Mouse (Mus musculus) thymus, adult 18-20 months (tissue): Measurements from ENCODE around the gene Lman1l.
A peak's percentile ranks its signal among the peaks of the same experiment; 100 is the strongest.

ENCODE experiments used
- DNase-seq, 2 experiments: peaks; one replicate each; pipeline ENCODE4 v3.0.0; 2022; ENCODE audit warnings: mixed read lengths in 2 of 2

Lman1l gene

DNA sequence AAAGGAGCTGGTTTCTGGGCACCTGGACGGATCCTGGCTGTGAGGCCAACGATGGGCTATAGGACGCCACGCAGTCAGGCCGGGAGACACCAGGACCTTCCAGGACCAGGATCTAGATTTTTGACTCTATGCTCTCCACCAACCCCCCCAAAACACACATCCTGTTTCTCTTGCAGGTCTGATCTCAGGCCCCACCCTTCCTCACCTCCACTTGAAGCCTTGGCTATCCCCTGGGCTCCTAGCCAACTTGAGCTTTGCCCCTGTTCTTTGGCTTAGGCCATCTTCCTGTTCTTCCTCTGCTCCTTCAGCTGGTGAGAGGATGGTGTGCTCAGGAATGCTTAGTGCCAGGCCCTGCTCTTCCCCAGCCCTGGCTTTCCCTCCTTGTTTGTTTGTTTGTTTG lies at the start of gene Lman1l:
Lman1l (minus strand) TSS at position 101 of the 400 bp plus-strand sequence.
- no peak for DNase-seq

DNA sequence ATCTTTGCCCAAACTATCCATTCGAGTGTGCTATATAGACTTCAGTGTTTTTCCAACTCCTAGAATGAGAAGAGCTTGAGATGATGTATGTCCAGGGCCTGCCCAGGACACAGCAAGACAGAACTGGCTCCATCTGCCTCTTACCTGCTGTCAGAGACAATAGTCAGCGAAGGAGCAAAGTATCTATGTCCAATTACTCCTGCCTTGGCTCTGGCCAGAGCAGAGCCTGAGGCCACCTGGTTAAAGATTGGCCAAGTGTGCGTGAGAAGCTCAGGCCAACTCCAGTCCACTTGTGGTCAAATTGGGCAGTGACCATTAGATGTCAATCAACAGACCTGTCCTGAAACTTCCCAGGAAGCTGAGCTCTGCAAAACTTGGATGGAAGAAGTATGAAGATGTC lies 49.0 kb upstream of the Lman1l start:
- DNase-seq = no peak

DNA sequence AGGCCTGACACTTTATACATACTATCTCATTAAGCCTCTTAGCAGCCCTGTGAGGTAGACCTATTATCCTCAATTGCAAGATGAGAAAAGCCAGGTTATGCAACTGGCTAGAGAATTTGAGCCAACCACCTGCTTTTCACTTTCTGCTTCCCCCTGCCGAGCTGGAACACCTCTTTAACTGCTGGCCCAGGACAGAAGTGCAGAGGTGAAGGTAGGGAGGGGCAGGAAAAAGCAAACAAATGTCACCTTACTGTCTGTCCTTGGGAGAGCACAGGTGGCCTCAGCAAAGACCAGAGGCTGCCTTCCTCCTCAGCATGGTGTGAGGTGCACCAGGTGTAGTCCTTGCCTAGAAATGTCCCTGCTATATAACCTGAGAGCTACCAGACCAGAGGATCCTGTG lies 47.7 kb upstream of the Lman1l start:
- no peak for DNase-seq

DNA sequence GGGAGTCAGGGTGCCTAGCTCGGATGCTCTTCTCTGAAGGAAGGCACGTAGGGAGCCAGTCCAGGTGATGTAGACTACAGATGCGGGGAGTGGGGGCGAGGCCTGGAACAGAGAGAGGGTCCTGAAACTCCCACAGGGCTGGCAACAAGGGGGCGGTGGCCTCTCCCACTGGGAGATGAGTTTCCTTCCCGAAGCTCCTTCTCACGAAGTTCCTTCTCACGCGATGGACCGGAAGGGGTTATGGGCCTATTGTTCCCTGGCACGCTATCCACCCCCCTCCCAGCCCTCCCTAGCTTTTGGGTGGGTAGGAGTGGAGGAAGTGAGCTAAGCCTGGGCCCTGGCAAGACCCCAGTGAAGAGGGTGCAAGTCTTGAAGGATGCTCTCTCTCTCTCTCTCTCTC lies 47.2 kb upstream of the Lman1l start:
- DNase-seq = no peak

DNA sequence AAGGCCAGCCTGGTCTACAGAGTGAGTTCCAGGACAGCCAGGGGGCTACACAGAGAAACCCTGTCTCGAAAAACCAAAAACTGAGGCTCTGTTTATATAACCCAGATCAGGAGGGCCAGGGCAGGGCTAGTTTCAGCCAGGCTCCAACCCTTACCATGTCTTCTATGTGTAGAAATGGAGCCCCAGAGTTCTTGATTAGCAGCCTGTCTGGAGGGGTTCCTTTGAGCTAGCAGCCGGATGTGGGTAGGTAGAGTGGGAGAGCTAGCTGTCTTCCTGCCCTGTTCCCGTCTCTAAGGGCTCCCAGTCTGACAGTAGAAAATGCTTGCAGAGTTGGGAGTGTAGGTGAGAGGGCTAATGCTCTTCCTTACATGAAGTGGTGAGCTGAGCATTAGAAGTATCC lies 46.6 kb upstream of the Lman1l start:
- no peak for DNase-seq

DNA sequence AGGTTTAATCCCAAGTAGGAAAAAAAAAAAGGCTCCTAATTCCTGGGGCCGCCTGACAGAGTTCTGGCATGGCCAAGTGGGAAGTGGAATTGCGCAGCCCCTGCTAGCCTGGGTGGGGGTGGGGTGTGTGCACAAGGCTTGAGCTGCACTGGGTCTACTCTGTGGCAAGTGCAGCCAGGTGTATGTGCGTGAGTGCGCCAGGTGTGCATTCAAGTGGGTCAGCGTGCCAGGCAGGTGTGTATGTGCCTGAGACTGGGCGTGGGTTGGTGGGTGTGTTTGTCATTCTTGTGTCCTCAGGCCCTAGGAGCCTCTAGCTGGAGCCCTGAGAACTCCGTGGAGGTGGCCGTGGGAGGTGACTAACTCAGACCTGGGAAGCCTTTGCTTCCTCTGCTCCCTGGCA lies 46.0 kb upstream of the Lman1l start:
- DNase-seq = peak in 1 of 2 experiments; percentile 30

DNA sequence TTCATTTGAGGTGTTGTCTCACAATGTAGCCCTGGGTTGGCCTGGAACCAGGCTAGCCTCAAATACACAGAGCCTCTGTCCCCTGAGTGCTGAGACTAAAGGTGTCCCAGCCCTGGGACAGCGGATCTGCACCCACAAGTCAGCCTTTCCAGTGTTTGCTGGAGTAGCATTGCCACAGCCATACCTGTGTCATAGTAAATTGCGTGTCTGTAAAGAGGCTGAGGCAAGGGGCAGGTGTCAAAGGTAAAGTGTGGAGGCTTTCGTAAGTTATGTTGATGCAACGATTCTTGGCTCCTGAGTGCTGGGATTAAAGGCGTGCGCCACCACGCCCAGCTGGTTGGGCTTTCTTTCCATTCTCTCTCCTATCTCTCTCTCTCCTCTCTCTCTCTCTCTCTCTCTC lies 44.0 kb upstream of the Lman1l start:
- no peak for DNase-seq

DNA sequence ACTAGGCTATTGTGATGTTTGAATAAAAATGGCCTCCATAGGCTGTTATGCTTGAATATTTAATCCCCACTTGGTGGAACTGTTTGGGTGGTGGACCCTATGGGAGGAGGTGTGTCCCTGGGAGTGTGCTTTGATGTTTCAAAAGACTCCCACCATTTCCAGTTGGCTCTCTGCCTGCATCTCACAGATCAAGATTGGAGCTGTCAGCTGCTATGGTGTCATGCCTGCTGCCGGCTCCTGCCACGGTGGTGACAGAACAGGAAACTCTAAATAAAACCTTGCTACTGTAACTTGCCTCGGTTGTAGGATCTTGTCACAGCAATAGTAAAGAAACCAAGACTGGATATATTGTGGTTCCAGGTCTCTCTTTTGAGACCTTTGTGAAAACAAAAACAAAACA lies 41.0 kb upstream of the Lman1l start:
- DNase-seq = no peak

DNA sequence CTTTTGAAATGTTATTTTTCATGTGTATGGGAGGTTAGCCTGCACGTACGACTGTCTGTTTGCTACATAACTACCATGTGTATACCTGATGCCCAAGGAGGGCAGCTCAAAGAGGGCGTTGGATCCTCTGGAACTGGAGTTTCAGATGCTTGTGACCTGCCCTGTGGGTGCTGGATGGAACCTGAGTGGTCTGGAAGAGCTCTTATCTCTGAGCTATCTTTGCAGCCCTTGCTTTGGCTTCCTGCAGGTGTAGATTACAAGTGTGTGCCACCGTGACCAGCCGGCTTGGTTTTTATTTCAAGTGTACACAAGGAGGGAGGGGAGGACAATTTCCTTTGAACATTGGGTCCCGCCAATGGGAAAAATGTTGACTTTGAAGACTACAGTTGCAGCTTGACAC lies 39.9 kb upstream of the Lman1l start:
- DNase-seq = peak in 1 of 2 experiments; percentile 17

DNA sequence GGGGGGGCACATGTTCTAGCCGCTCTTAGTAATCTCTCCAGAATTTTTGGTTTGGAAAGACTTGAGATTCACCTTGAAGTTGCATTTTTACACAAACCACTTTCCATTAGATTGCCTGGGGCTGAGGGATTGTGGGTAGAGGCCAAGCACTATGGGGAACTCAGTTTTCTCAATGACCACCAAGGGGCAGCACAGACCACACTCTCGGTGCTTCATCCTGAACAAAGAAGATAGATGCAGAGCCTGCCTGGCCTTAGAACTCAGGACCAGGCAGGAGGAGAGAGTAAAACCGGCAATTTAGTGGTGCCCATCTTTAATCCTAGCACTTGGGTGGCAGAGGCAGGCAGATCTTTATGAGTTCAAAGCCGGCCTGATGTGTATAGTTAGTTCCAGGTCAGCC lies 39.2 kb upstream of the Lman1l start:
- DNase-seq = peak; percentile 46 to 70

DNA sequence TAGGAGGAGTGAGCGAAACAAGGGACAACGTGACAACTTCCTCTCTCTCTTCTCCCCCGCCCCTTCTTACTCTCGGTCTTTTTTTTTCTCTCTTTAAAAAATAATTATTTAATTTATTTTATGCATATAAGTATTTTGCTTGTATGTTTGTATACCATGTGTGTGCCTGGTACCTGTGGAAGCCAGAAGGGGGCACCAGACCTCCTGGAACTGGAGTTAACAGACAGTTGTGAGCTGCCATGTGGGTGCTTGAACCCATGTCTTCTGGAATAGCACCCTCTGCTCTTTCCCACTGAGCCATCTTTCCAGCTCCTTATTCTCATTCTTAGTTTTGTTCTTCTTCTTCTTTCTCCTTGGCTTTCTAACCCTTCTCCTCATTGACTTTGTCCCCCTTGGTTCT lies 38.4 kb upstream of the Lman1l start:
- no peak for DNase-seq

DNA sequence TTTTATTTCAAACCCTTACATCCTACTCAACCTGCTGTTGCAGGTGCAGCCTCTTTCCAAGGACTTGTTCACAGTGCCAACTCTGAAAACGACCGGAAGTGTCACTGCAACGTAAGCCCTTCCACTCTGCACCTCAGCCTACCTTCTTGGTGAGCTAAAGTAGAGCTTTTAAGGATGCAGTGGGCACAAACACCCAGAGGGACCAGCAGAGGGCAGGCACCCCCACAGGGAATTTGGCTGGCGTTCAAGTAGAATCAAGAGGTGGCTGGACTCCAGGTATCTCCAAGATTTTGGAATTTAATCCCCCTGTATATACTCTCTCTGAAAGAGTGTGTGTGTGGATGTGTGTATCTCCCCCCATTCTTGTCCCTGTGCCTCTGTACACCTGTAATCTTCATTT lies 37.3 kb upstream of the Lman1l start:
- no peak for DNase-seq

DNA sequence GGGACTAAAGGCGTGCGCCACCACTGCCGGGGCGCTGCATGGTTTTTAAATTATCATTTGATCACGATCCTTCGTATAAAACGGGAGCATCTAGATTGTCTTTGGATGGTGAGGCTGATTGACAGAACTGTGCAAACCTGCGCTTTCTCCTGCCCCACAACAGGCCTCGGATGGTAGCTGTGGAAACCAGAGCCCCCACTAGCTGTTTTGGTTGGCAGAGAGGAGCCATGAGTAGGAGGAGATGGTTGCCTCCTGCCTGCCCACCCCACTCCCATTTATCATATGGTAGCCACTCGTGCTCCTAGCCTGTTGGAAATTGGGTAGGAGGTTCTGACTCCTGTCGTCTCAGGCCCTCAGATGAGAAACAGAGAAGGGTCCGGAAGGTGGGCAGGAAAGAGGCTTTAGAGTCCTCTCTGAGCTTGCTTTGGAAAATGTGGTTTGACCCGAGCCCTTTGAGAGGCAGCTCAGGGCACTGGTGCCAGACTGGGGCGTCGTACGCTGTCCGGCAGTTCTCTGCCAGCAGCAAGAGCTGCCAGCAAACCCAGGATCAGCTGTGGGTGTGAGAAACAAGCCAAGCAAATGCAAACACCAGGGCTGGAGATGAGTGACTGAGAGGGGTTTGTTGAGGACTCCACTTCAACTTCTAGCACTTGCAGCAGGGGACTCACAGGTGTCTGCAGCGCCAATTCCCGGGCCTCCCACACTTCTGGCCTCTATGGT lies 36.2 kb upstream of the Lman1l start:
- DNase-seq = no peak

DNA sequence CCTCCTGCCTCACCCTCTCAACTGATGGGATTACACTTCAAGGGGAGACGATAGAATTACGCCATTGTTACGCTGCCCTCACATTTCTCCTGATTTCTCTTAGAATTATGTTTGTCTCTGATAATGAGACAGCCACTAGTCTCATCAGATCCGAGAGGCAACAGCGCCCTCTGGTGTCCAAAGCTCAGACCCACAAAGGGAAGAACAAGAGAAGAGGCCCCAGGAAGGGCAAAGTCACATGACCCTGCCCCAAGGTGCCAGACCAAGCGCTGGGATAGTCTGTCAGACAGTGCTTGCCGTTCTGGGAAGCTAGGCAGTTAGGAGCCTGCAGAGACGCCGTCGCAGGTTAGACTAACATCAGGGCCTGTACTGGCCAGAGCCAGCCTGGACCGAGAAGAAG lies 35.2 kb upstream of the Lman1l start:
- peak; percentile 83 to 90 for DNase-seq

DNA sequence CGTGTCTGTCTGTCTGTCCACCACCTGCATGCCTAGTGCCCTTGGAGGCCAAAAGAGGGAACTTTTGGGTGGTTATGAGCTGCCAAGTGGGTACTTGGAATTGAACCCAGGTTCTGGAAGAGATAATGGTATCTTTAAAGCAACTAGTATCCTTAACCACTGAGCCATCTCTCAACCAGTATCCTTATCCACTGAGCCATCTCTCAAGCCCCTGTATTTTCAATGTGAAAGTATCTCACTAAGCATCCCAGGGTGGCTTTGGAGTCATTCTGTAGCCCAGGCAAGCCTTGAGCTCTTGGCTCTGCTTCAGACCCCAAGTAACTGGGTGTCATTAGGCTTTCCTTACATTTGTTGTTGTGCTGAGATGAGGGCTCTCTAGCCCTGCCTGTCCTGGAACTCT lies 34.4 kb upstream of the Lman1l start:
- no peak for DNase-seq

DNA sequence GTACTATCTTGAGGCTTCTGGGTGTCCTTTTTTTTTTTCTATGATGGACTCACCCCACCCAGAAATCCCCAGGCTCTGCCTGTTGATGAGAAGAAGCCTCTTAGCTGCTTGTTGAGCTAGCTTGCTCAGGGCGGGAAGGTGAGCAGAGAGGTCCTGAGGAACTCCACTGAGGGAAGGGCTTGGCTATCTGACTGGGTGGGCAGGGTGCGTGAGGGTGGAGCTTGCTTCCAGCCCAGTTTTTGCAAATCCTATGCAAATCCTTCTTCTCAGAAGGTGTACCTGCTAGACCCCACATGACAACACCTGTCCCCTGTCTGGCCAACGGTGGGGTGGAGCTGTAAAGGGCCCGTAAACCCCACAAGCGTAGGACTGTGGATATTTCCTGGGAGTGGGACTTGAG lies 32.7 kb upstream of the Lman1l start, which contains the start of gene Csk:
Csk (minus strand) TSS at position 349 of the 400 bp plus-strand sequence.
- no peak for DNase-seq

DNA sequence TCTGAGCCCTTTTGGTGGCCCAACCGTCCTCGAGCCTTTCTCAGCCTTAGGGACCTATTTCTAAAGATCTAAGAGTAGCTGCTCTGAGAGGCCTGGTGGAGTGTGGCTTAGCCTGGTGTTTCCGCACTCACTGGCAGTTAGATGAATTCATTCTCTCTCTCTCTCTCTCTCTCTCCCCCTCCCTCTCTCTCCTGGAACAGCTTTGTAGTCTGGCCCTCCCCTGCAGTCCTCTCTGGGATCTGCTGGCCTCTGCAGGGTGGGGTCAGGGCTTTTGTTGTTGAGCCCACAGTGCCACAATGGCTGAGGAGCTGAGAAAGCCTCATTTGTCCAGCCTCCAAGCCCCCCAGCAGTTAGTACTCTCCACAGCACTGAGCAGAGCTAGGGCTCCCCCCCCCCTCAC lies 32.3 kb upstream of the Lman1l start:
- DNase-seq = no peak

DNA sequence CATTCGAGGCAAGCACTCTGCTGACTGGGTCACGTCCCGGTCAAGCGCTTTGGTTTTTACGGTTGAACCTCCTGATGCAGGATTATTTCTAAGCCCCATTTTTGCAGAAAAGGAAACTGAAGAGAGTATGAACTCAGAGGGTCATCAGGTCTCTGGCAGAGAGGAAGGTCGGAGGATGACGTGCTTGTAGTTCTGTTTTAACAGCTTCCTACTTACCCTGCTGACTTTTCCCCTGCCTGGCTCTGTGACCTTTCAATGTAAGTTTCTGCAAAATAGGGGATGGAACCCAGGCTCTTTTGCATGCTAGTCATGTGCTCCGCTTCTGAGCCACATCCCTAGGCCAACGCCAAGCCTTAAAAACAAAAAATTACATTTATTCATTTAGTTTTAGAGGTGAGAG lies 31.8 kb upstream of the Lman1l start:
- DNase-seq = no peak

DNA sequence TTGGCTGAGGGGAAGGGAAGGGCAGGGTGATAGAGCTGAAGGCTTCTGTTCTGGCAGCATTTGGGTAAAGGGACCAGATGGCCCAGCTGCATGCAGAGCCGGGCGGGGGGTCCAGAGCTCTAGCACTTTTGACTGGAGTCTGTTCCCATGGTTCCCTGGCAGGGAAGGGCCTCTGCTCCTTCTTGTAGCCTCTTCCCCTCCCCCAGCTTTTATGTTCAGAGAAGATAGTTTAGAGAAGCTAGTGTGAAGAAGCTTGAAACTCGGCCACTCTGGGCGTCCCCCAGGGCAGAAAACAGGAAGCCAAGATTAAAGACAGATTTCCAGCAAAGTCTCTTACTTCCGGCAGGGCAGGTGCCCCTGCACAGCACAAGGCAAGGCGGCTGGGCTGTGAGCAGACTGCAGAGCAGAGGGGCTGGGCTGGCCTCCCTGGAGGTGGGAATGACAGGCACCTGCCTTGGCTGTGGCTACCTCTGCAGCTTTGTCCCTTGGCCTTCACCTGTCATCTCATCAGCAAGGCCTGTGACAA lies 30.3 kb upstream of the Lman1l start:
- peak; percentile 71 to 81 for DNase-seq

DNA sequence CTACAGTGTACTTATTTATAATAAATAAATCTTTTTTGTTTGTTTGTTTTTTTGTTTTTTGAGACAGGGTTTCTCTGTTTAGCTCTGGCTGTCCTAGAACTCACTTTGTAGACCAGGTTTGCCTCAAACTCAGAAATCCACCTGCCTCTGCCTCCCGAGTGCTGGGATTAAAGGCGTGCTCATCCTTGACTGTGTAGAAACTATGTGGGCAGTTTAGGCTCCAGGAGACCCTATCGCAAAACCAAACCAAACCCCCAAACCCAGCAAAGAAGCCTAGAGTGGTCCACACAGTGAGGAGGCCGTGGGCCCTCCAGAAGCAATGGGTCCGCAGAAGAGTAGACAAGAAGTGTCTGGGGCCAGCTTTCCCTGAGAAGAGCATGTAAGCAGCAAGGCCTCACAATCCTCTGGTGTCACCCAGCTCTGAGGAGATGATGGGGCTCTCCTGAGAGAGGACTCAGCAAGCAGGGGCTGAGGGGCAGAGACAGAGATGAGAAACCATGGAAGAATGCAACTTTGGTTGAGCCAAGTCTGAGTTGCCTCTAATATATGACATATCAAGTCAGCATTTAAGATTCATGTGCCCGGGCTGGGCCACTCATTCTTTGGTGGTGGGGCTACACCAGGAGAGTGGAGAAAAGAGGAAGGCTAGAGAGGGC lies 29.7 kb upstream of the Lman1l start:
- peak in 1 of 2 experiments; percentile 16 for DNase-seq

DNA sequence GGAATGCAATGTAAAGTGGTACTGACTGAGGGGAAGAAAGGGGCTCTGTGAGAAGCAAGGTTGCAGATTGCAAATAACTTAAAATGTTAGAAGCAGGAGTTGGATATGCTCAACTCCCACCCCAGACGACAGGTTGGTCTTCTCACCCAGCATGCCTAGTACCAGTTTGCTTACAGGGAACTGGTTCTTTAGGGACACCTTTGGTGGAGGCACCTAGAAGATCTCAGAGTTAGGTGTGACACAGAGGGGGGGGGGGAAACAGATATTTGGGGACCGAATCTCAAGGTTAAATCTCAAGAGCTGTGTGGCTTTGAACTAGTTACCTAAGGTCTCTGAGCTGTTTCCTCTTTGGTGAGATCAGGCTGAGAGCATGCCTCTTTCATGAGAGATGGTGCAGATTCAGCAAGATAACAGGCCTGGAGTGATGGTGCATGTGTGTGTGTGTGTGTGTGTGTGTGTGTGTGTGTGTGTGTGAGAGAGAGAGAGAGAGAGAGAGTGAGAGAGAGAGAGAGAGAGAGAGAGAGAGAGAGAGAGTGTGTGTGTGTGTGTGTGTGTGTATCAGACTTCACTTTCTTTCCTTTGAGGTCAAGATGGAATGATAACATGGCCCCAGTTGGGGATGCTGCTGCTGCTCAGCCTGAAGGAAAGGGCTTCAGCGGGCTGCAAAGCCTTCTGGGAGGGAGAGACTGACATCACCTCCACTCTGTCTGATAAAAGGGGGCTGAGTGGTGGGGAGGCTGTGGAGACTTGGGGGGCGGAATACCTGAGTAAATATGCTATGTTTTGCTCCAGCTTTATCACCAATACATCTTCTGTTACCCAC lies 26.9 kb upstream of the Lman1l start:
- peak in 1 of 2 experiments; percentile 69 for DNase-seq

DNA sequence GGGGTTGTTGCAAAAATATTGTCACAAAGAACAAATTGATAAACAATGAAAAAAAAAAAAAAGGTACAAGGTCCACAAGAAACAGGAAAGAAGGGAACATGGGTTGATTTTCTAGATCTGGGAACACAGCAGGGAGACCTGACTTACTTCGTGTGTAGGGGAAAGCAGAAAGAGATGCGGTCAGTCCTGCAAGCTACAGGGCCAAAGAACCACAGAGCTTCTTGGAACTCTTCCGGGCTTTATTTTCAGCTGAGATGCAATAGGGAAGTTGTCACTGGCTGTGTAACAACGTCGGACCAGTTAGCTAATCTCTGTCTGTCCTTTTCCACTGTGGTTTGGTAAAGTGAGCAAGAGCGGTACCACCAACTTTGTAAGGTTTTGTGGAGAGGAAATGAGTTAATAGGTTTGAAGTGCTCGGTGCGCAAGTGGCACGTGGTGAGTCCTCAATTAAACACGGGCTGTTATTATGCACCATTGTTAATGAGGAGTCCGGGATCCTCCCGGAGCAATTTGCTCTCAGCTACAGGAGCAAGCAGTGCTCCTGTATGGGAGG lies 26.1 kb upstream of the Lman1l start:
- DNase-seq = peak in 1 of 2 experiments; percentile 33
